Mouse (Mus musculus) liver, adult 2 months (tissue): ENCODE measurements around the gene Crhr2. TPM values are rescaled to one million over a fixed set of nuclear protein-coding genes. Genes with fewer than 3 reads are reported as not detected.
A peak's percentile ranks its signal among the peaks of the same experiment; 100 is the strongest.

ENCODE experiments used
- DNase-seq: peaks from one replicate; pipeline ENCODE4 v3.0.0-alpha.2; 2011; ENCODE audit warnings: low read depth, low spot score; ENCODE audit errors: extremely low read depth
- H3K27ac ChIP-seq: fragments of 200-500 bp; replicated peaks from 2 replicates; pipeline ENCODE4 v1.5.1; 2012; ENCODE audit warnings: low read depth, mild to moderate bottlenecking, control low read depth, inconsistent platforms, low read length; ENCODE audit not compliant: insufficient read depth
- H3K27me3 ChIP-seq: fragments of 200-500 bp; 2 replicates; pipeline ENCODE4 v1.6.1; 2012; ENCODE audit warnings: mild to moderate bottlenecking, moderate library complexity, low read length, inconsistent platforms; ENCODE audit not compliant: control insufficient read depth, insufficient read depth
- H3K36me3 ChIP-seq: fragments of 200-500 bp; 2 replicates; pipeline ENCODE4 v1.6.1; 2012; ENCODE audit warnings: low read length, inconsistent platforms; ENCODE audit not compliant: control insufficient read depth, insufficient read depth
- H3K4me1 ChIP-seq: fragments of 200-500 bp; 2 replicates; pipeline ENCODE4 v1.6.1; 2011; ENCODE audit warnings: low read length; ENCODE audit not compliant: control insufficient read depth, insufficient read depth
- H3K4me3 ChIP-seq: fragments of 200-500 bp; 2 replicates; pipeline ENCODE4 v1.5.1; 2011; ENCODE audit warnings: low read depth, mild to moderate bottlenecking, control low read depth, low read length, moderate library complexity; ENCODE audit not compliant: insufficient read depth
- H3K79me2 ChIP-seq: fragments of 200-500 bp; 2 replicates; pipeline ENCODE4 v1.6.1; 2012; ENCODE audit warnings: inconsistent platforms, mild to moderate bottlenecking, low read length, moderate library complexity; ENCODE audit not compliant: control insufficient read depth, insufficient read depth
- H3K9ac ChIP-seq: fragments of 200-500 bp; 2 replicates; pipeline ENCODE4 v1.6.1; 2012; ENCODE audit warnings: low read depth, mild to moderate bottlenecking, control low read depth, inconsistent platforms, low read length
- CTCF ChIP-seq: fragments of 200-500 bp; IDR thresholded peaks from 2 replicates; pipeline ENCODE4 v1.5.1; 2011; ENCODE audit warnings: low read depth, low read length, control low read depth
- POLR2A ChIP-seq: fragments of 200-500 bp; IDR thresholded peaks from 2 replicates; pipeline ENCODE4 v1.6.1; 2011; ENCODE audit warnings: low read length, control low read depth; ENCODE audit not compliant: insufficient read depth; ENCODE audit errors: extremely low read depth
- WGBS: fragments of 180-500 bp; shearing (Covaris S2); methylation state at CpG from one replicate; pipeline ENCODE4 v1.1.7; 2018; 5-methylcytosine and 5-hydroxymethylcytosine counted together
- polyA plus RNA-seq: library from polyadenylated mRNA; depleted of rRNA; stranded (reverse); fragments of >200 nt; gene quantifications from 2 replicates; pipeline ENCODE4 v1.2.3, GENCODE M21; 2012
- total RNA-seq: library from RNA; depleted of rRNA; stranded (reverse); fragments of >200 nt; gene quantifications from 2 replicates; pipeline ENCODE4 v1.2.3, GENCODE M21; 2014

The Crhr2 gene
- total and polyA plus RNA-seq, 2 experiments: 0.09 to 0.64 TPM

DNA sequence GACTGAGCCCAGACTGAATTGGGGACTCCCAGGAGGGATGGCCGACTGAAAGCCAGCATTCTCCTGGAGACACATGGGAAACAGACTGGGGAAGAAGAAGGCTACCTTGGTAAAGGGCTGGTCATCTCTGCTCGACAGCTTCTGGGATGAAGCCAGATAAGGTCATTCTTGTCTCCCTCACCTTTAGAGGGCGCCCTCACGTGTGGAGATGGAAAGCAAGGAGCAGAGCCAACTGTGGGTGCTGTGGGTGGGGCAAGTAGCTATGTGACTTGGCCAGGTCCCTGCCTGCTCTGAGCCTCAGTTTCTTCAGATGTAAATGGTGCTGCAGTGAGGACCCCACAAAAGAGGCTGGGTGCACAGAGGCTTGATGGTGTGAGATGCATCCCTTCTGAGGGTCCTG, 42.2 kb downstream of the Crhr2 start:
- 33% methylated on average over 4 of the region's 4 CpGs for WGBS
- H3K9ac ChIP-seq: no peak overlapping the region
- H3K79me2 ChIP-seq: no peaks in the 10 kb centered on the region
- H3K36me3 ChIP-seq: no peaks in the 10 kb centered on the region
- no peaks in the 10 kb centered on the region for H3K4me1 ChIP-seq
- H3K27me3 ChIP-seq: no peaks in the 10 kb centered on the region
- TF ChIP-seq CTCF (peak; percentile 39; the same call in 1 of the 2 replicates), POLR2A (no peak)
- no peak overlapping the region for H3K27ac ChIP-seq
- DNase-seq: peak; percentile 13
- no peak overlapping the region for H3K4me3 ChIP-seq

DNA sequence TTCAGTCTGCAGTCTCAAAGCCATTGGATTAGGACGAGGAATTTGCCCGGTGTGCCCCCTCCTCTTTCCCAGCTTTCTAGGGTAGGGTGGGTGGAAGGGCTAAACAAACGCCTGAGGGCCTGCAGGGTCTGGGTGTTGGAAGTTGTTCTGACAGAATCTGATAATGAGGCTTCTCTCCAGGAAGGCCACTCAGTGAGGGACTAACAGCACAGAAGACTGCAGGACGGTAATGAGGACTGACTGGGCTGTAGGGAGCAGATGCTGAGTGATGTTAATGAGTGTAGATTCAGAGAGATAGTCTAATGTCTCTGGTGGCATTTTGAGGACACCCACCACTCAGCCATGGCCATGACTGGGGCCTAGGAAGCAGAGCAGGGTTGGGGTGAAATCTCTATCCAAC, 45.5 kb downstream of the Crhr2 start:
- Histone ChIP-seq H3K4me3 (no peak overlapping the region), H3K9ac (no peak overlapping the region), H3K4me1 (no peaks in the 10 kb centered on the region), H3K27ac (no peak overlapping the region), H3K27me3 (no peaks in the 10 kb centered on the region), H3K79me2 (no peaks in the 10 kb centered on the region), H3K36me3 (no peaks in the 10 kb centered on the region)
- TF ChIP-seq CTCF (no peak), POLR2A (no peak)
- 58% methylated on average over 4 of the region's 4 CpGs for WGBS
- no peak for DNase-seq

DNA sequence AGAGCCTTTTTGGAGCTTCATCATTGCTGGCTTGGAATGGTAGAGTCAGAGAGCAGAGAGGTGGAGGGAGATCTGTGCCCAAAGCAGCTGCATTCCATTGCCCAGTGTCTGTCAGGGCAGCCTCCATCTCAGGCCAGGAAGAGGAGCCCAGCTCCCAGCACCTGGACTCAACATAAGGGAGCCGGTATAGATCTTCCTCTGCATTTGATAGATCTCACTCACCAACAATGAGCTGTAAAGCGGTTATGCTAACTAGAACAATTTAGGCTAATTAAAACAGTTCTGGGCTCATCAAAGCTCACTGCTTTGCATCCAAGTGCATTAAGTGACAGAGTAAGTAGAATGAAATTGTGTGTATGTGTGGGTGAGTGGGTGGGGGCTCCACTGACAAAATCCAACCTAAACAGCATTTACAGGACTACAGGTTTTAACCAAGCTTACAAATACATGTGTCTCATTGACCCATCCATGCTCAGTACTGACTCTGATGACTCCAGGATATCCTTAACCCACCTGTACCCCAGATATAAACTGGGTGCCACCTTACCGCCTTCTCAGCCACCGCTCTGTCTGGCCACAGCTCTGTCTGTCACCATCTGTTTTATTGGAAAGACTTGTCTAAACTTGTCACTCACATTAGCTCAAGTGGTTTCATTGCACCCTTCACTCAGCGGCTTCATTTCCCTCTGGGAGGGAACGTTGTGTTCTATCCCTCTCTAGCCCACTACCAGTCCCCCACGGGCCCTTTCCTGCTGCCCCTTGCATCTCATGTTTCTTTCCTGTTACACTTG, 50.4 kb downstream of the Crhr2 start:
- H3K27me3 ChIP-seq: no peaks in the 10 kb centered on the region
- no peaks in the 10 kb centered on the region for H3K79me2 ChIP-seq
- no peaks in the 10 kb centered on the region for H3K4me1 ChIP-seq
- no peak for DNase-seq
- no peak overlapping the region for H3K9ac ChIP-seq
- H3K27ac ChIP-seq: no peak overlapping the region
- peaks cover 19% of the 10 kb centered on the region; the same call in 1 of the 2 replicates for H3K36me3 ChIP-seq
- no peak for TF ChIP-seq CTCF
- no peak for TF ChIP-seq POLR2A
- 80% methylated on average over 7 of the region's 7 CpGs for WGBS
- no peak overlapping the region for H3K4me3 ChIP-seq

DNA sequence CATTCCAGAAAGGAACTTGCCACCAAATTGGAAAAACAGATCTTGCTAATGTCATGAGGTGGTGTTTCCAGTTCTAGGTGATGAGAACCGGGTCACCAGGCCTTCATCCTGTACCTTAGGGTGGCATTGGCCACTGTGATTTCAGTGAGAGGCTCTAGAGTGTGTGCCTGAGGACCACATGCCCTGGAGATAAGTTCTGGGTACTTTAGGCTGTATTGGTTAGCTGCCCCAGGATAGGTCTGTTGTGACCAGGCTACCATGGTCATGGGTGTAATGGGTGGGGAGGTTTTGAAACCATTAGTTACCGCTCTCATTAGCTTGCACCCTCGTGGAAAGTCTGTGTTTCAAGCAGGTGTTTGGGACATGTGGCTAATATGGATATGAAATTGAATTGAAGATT, 51.4 kb downstream of the Crhr2 start:
- TF ChIP-seq POLR2A (no peak), CTCF (no peak)
- DNase-seq: no peak
- WGBS: 91% methylated on average over 3 of the region's 3 CpGs
- no peak overlapping the region for H3K27ac ChIP-seq
- H3K4me1 ChIP-seq: no peaks in the 10 kb centered on the region
- peaks cover 25% of the 10 kb centered on the region; the same call in 1 of the 2 replicates for H3K36me3 ChIP-seq
- no peaks in the 10 kb centered on the region for H3K79me2 ChIP-seq
- no peak overlapping the region for H3K9ac ChIP-seq
- no peak overlapping the region for H3K4me3 ChIP-seq
- H3K27me3 ChIP-seq: no peaks in the 10 kb centered on the region

DNA sequence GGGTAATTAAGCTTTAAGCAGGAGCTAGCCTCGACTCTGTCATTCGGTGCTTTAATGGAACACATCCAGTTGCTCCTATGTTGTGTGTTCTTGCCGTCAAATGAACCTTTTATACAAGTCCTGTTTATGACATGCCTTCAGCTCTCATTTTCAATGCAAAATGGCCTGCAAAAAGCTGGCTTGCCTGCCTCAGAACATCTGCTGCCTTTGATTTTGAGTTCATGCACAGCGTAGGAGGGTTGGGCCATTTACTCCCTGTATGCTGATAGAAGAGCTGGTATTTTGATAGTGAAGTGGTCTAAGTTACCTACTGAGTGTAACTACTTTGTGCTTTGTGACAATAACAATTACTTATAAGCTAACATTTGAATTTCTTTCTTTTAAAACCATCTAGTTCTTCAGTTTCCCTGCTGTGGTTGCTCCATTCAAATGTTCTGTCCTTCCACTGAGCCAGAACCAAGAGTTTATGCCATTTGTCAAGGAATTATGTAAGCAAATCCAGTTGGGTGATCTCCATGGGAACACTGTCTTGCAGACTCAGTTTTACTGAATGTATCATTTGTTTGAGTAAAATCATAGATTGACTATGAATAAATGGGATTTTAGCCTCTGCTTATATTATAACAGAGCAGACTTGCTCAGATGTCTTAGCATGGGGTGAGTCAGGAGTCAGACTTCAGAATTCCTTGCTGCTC, 56.1 kb downstream of the Crhr2 start:
- TF ChIP-seq CTCF (no peak), POLR2A (no peak)
- 96% methylated on average over 4 of the region's 4 CpGs for WGBS
- H3K9ac ChIP-seq: no peak overlapping the region
- no peaks in the 10 kb centered on the region for H3K4me1 ChIP-seq
- no peak overlapping the region for H3K27ac ChIP-seq
- H3K36me3 ChIP-seq: peaks cover 53% of the 10 kb centered on the region
- H3K4me3 ChIP-seq: no peak overlapping the region
- DNase-seq: no peak
- H3K79me2 ChIP-seq: no peaks in the 10 kb centered on the region
- no peaks in the 10 kb centered on the region for H3K27me3 ChIP-seq

DNA sequence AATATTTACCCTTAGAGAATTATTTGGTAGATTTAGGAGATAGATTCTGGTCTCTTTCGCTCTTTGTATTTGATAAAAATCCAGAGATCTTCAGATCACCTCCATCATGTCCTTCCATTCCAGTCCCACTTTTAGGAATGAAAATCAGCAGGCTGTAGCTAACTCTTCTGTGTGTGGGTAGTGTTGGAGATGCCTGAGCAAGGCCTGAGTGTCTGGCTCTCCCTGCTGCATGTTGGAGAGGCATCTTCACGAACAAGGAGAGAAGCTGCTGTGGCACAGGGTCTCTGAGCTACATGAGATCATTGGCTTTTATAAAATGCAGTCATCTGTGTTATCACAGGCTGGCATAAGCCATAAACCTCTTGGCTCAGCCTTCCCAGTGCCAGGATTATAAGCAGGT, 66.9 kb downstream of the Crhr2 start:
- H3K4me1 ChIP-seq: no peaks in the 10 kb centered on the region
- no peak for DNase-seq
- H3K4me3 ChIP-seq: no peak overlapping the region
- H3K9ac ChIP-seq: no peak overlapping the region
- 94% methylated on average over 2 of the region's 2 CpGs for WGBS
- TF ChIP-seq POLR2A: no peak
- TF ChIP-seq CTCF: no peak
- H3K79me2 ChIP-seq: no peaks in the 10 kb centered on the region
- H3K27me3 ChIP-seq: no peaks in the 10 kb centered on the region
- no peak overlapping the region for H3K27ac ChIP-seq
- peaks cover 64% of the 10 kb centered on the region for H3K36me3 ChIP-seq
